Mouse (Mus musculus): ENCODE results near the gene Chd4.

GRCm38 (mm10) chr6:125154550-125154949 is 58.8 kb downstream of the Chd4 start:
- TF ChIP-seq CTCF (IDR thresholded peaks at IDR 0.05) (peak; percentile 50), POLR2A (IDR thresholded peaks at IDR 0.05; ENCODE audit: insufficient read depth, low read depth, low read length) (no peak), EP300 (IDR thresholded peaks at IDR 0.05; ENCODE audit: insufficient read depth, low read depth, low read length) (no peak)

Measured in heart, adult 2 months (tissue).